Mouse (Mus musculus) MEL (cell line): ENCODE data around the gene Siae. TPM values are rescaled to one million over a fixed set of nuclear protein-coding genes. Genes with fewer than 3 reads are reported as not detected.

ENCODE experiments used
- DNase-seq: peaks from one replicate; pipeline ENCODE4 v3.0.0; 2011; ENCODE audit warnings: low read depth, low spot score
- H3K27ac ChIP-seq: 2 replicates; pipeline ENCODE4 v1.5.1; 2012; ENCODE audit warnings: low read depth, mild to moderate bottlenecking, control low read depth, low read length, moderate library complexity; ENCODE audit not compliant: control insufficient read depth
- H3K27me3 ChIP-seq, 2 experiments: fragments of 150-350 bp in 1 of 2; sonication (generic) in 1 of 2; 2 replicates each; pipeline ENCODE4 v1.6.1; 2012; ENCODE audit warnings: low read length in 2 of 2, mild to moderate bottlenecking in 2 of 2, improper control_type of control experiment in 1 of 2, moderate library complexity in 1 of 2; ENCODE audit not compliant: insufficient read depth in 2 of 2, control insufficient read depth in 1 of 2
- H3K36me3 ChIP-seq, 2 experiments: 2 replicates each; pipeline ENCODE4 v1.6.1; 2012 to 2014; ENCODE audit warnings: low read length in 2 of 2, improper control_type of control experiment in 1 of 2, inconsistent platforms in 1 of 2, mild to moderate bottlenecking in 1 of 2; ENCODE audit not compliant: insufficient read depth in 2 of 2, control insufficient read depth in 1 of 2
- H3K4me1 ChIP-seq, 2 experiments: fragments of 150-350 bp in 1 of 2; sonication (generic) in 1 of 2; 2 replicates each; pipeline ENCODE4 v1.6.1; 2012; ENCODE audit warnings: low read length in 2 of 2, improper control_type of control experiment in 1 of 2, mild to moderate bottlenecking in 1 of 2; ENCODE audit not compliant: insufficient read depth in 2 of 2, control insufficient read depth in 1 of 2
- H3K4me3 ChIP-seq, 2 experiments: fragments of 150-350 bp in 1 of 2; sonication (generic) in 1 of 2; 2 replicates each; pipeline ENCODE4 v1.5.1; 2012; ENCODE audit warnings: low read depth in 2 of 2, low read length in 2 of 2, mild to moderate bottlenecking in 2 of 2, moderate library complexity in 2 of 2, control low read depth in 1 of 2, improper control_type of control experiment in 1 of 2; ENCODE audit not compliant: control insufficient read depth in 1 of 2, insufficient read depth in 1 of 2
- H3K79me2 ChIP-seq: 2 replicates; pipeline ENCODE4 v1.6.1; 2012; ENCODE audit warnings: mild to moderate bottlenecking, low read length, moderate library complexity; ENCODE audit not compliant: control insufficient read depth, poor library complexity, insufficient read depth
- H3K9ac ChIP-seq: 2 replicates; pipeline ENCODE4 v1.6.1; 2012; ENCODE audit warnings: low read depth, mild to moderate bottlenecking, control low read depth, low read length, moderate library complexity; ENCODE audit not compliant: control insufficient read depth, poor library complexity, severe bottlenecking
- H3K9me3 ChIP-seq: fragments of 150-350 bp; sonication (generic); replicated peaks from 2 replicates; pipeline ENCODE4 v1.6.1; 2012; ENCODE audit warnings: mild to moderate bottlenecking, low read length, improper control_type of control experiment, moderate library complexity; ENCODE audit not compliant: insufficient read depth
- BHLHE40 ChIP-seq: IDR thresholded peaks from 2 replicates; pipeline ENCODE4 v1.6.1; 2012; ENCODE audit warnings: low read depth, mild to moderate bottlenecking, inconsistent platforms, low read length, improper control_type of control experiment, borderline replicate concordance
- CHD1 ChIP-seq: IDR thresholded peaks from 2 replicates; pipeline ENCODE4 v1.6.1; 2012; ENCODE audit warnings: low read depth, mild to moderate bottlenecking, inconsistent platforms, low read length, improper control_type of control experiment
- CTCF ChIP-seq, 3 experiments: IDR thresholded peaks in 2 of 3; conservative IDR thresholded peaks in 1 of 3; 2 replicates each; pipeline ENCODE4 v1.5.1; 2011 to 2012; ENCODE audit warnings: low read length in 3 of 3, low read depth in 2 of 3, mild to moderate bottlenecking in 2 of 3, improper control_type of control experiment in 1 of 3, inconsistent platforms in 1 of 3, mixed read lengths in 1 of 3, moderate library complexity in 1 of 3; ENCODE audit not compliant: control insufficient read depth in 1 of 3, insufficient read depth in 1 of 3, poor library complexity in 1 of 3, severe bottlenecking in 1 of 3
- E2F4 ChIP-seq: IDR thresholded peaks from 2 replicates; pipeline ENCODE4 v1.6.1; 2011; ENCODE audit warnings: low read depth, low read length, improper control_type of control experiment, borderline replicate concordance
- EP300 ChIP-seq, 2 experiments: IDR thresholded peaks; 2 replicates each; pipeline ENCODE4 v1.6.1; 2011; ENCODE audit warnings: improper control_type of control experiment in 2 of 2, low read length in 2 of 2, low read depth in 1 of 2, mild to moderate bottlenecking in 1 of 2
- ETS1 ChIP-seq: IDR thresholded peaks from 2 replicates; pipeline ENCODE4 v1.6.1; 2012; ENCODE audit warnings: low read depth, mild to moderate bottlenecking, inconsistent platforms, low read length, improper control_type of control experiment, moderate library complexity
- JUND ChIP-seq: IDR thresholded peaks from 2 replicates; pipeline ENCODE4 v1.6.1; 2011; ENCODE audit warnings: low read depth, mild to moderate bottlenecking, improper control_type of control experiment, low read length
- KAT2A ChIP-seq: conservative IDR thresholded peaks from 2 replicates; pipeline ENCODE4 v1.6.1; 2012; ENCODE audit warnings: low read depth, low read length, improper control_type of control experiment, inconsistent platforms
- MAFK ChIP-seq: IDR thresholded peaks from 2 replicates; pipeline ENCODE4 v1.6.1; 2011; ENCODE audit warnings: low read depth, mild to moderate bottlenecking, low read length, improper control_type of control experiment, borderline replicate concordance
- MAX ChIP-seq: IDR thresholded peaks from 2 replicates; pipeline ENCODE4 v1.6.1; 2011; ENCODE audit warnings: low read length, improper control_type of control experiment
- MEF2A ChIP-seq: IDR thresholded peaks from 2 replicates; pipeline ENCODE4 v1.6.1; 2014; ENCODE audit warnings: low read depth, mild to moderate bottlenecking, inconsistent platforms, low read length, improper control_type of control experiment; ENCODE audit not compliant: poor library complexity, insufficient replicate concordance, severe bottlenecking; ENCODE audit errors: extremely low read depth
- MXI1 ChIP-seq: IDR thresholded peaks from 2 replicates; pipeline ENCODE4 v1.6.1; 2011; ENCODE audit warnings: mild to moderate bottlenecking, low read depth, low read length, improper control_type of control experiment
- MYB ChIP-seq: IDR thresholded peaks from 2 replicates; pipeline ENCODE4 v1.6.1; 2011; ENCODE audit warnings: mild to moderate bottlenecking, low read depth, low read length, improper control_type of control experiment
- NELFE ChIP-seq: IDR thresholded peaks from 2 replicates; pipeline ENCODE4 v1.6.1; 2011; ENCODE audit warnings: low read depth, low read length, improper control_type of control experiment
- NRF1 ChIP-seq: IDR thresholded peaks from 2 replicates; pipeline ENCODE4 v1.6.1; 2014; ENCODE audit warnings: low read depth, mild to moderate bottlenecking, inconsistent platforms, low read length, improper control_type of control experiment, moderate library complexity; ENCODE audit not compliant: poor library complexity, insufficient read depth, severe bottlenecking
- POLR2AphosphoS5 ChIP-seq: IDR thresholded peaks from 2 replicates; pipeline ENCODE4 v1.6.1; 2012; ENCODE audit warnings: low read depth, borderline replicate concordance, mild to moderate bottlenecking, inconsistent platforms, low read length, moderate library complexity, mixed read lengths
- RCOR1 ChIP-seq: IDR thresholded peaks from 2 replicates; pipeline ENCODE4 v1.6.1; 2012; ENCODE audit warnings: low read depth, mild to moderate bottlenecking, inconsistent platforms, low read length, improper control_type of control experiment
- USF1 ChIP-seq: IDR thresholded peaks from 2 replicates; pipeline ENCODE4 v1.6.1; 2014; ENCODE audit warnings: low read depth, mild to moderate bottlenecking, inconsistent platforms, low read length, improper control_type of control experiment, moderate library complexity
- ZKSCAN1 ChIP-seq: IDR thresholded peaks from 2 replicates; pipeline ENCODE4 v1.6.1; 2012; ENCODE audit warnings: low read depth, mild to moderate bottlenecking, inconsistent platforms, low read length, improper control_type of control experiment, moderate library complexity
- ZMIZ1 ChIP-seq: IDR thresholded peaks from 2 replicates; pipeline ENCODE4 v1.6.1; 2012; ENCODE audit warnings: low read depth, mild to moderate bottlenecking, inconsistent platforms, low read length, improper control_type of control experiment, moderate library complexity
- ZNF384 ChIP-seq: IDR thresholded peaks from 2 replicates; pipeline ENCODE4 v1.6.1; 2012; ENCODE audit warnings: low read depth, mild to moderate bottlenecking, inconsistent platforms, low read length, improper control_type of control experiment
- polyA plus RNA-seq, 2 experiments: library from polyadenylated mRNA; stranded (reverse) in 1 of 2; unstranded in 1 of 2; fragments of >175 nt in 1 of 2; fragments of >200 nt in 1 of 2; gene quantifications; 2 replicates each; pipeline versions ENCODE4 v1.2.1 to v1.2.4; 2012; ENCODE audit warnings: low replicate concordance in 2 of 2, low read depth in 1 of 2; ENCODE audit not compliant: insufficient read length in 2 of 2, insufficient read depth in 1 of 2, missing spikeins in 1 of 2
- total RNA-seq: library from RNA; depleted of rRNA; stranded (reverse); fragments of 300-350 nt; gene quantifications from 2 replicates; pipeline ENCODE4 v1.2.3, GENCODE M21; 2012

The Siae gene
- total and polyA plus RNA-seq, 3 experiments: 4.9 to 9.2 TPM; not detected in 1

- TF ChIP-seq MAX (no peak; the same call in 1 of the 2 replicates), POLR2AphosphoS5 (no peak), CTCF (IDR thresholded peaks at IDR 0.05 in 2 of 3, conservative IDR thresholded peaks at IDR 0.05 in 1 of 3; ENCODE audit: control insufficient read depth in 1 of 3, insufficient read depth in 1 of 3, low read depth in 2 of 3, low read length in 3 of 3, poor library complexity in 1 of 3, severe bottlenecking in 1 of 3) (no peak), EP300 (IDR thresholded peaks at IDR 0.05; ENCODE audit: low read depth in 1 of 2, low read length in 2 of 2) (peak in 1 of 2 experiments; percentile 41), ZNF384 (peak; percentile 100), MXI1 (peak; percentile 81), USF1 (no peak), ZMIZ1 (no peak), RCOR1 (peak; percentile 65), NRF1 (no peak), MYB (0 out of 2 replicates have a peak, but pooled peaks have one; percentile 19), ETS1 (0 out of 2 replicates have a peak, but pooled peaks have one; percentile 14), CHD1 (no peak), KAT2A (no peak), ZKSCAN1 (peak; percentile 53; the same call in 1 of the 2 replicates), JUND (no peak), NELFE (peak; percentile 53), BHLHE40 (no peak)
Measured at GRCm38 (mm10) chr9:37613182-37613910, 57.8 kb downstream of the Siae start, which contains the start of gene Spa17 (continued).

DNA sequence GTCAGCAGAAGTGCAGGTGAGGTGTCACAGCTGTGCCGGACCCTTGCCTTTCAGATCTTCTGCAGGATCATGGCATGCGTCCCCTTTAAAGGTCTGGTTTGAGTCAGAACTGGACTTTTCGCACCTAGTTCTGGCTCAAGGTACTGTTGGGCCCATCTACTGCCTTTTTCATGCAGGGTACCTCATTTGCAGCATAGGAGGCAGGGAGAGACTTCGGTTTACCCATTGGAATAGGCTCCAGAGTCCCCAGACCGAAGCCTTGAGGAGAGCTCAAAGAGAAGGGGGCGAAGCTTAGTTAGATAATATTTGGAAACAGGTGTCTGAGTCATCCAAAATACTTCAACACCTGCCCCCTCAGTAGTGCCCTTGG lies 58.4 kb downstream of the Siae start:
- H3K4me1 ChIP-seq: peaks cover 17 to 20% of the 10 kb centered on the region in 2 experiments
- TF ChIP-seq ZKSCAN1 (no peak), NRF1 (0 out of 2 replicates have a peak, but pooled peaks have one; percentile 4), E2F4 (no peak), ZNF384 (no peak), MAFK (no peak), MEF2A (no peak)
- TF ChIP-seq, all 39 proteins: peak for 1

More for the DNA sequence above, 58.4 kb downstream of the Siae start:
- Histone ChIP-seq H3K27me3 (no peaks in the 10 kb centered on the region), H3K9ac (peak overlapping the region; percentile 78), H3K4me3 (peak overlapping the region; percentile 53 to 76), H3K79me2 (no peaks in the 10 kb centered on the region; the same call in 1 of the 2 replicates), H3K36me3 (peaks cover 0 to 28% of the 10 kb centered on the region in 2 experiments; a peak in 2 of 4 replicates), H3K9me3 (no peaks in the 10 kb centered on the region), H3K27ac (peak overlapping the region; percentile 53)
- no peak for DNase-seq
